Mouse (Mus musculus): ENCODE measurements around the gene Acsl6. TPM values are rescaled to one million over a fixed set of nuclear protein-coding genes. Genes with fewer than 3 reads are reported as not detected.

Acsl6 gene
- total RNA-seq, 2 experiments from 2014 or later = 22.5 to 23.1 TPM

DNA sequence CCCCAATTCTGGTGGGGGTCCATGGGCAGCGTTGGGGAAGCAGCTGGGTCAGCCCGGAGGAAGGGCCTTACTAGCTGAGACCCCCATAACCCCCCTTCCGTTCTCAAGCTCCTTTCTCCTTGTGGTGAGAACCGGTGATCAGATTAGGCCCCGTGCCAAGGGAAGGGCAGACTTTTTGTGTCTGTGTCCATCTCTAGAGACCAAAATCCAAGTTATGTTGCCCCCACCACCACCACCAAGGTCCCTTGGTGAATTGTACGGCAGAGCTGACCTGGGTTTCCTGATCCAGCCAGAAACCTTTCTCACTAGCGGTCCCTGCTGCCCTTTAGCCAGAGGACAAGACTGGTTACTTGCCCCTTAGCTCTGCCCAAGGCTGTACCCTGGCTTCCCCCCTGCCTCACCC lies 874 bp downstream of the Acsl6 start:
- ATAC-seq (replicated peaks; ENCODE audit: low FRiP score, low TSS enrichment, poor library complexity, severe bottlenecking) = no peak

DNA sequence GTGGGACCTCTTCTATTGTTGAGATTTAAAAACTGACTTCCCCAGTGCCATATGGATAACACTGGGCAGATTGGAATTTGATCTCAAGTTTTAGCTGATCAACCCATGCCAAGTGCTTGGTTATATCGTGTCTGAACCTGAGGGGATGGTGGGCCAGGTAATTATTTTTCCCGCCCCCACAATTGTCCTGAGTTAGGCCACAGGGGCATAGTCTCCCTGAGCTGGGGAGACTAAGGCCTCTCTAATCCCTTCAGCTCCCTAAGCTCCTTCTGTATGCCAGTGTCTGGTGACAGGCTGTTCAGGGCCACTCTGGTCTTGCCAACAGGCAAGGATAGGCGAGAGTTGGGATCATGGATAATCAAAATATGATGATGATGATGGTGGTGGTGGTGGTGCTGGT lies 1.7 kb downstream of the Acsl6 start:
- no peak for ATAC-seq (replicated peaks; ENCODE audit: low FRiP score, low TSS enrichment, poor library complexity, severe bottlenecking)

DNA sequence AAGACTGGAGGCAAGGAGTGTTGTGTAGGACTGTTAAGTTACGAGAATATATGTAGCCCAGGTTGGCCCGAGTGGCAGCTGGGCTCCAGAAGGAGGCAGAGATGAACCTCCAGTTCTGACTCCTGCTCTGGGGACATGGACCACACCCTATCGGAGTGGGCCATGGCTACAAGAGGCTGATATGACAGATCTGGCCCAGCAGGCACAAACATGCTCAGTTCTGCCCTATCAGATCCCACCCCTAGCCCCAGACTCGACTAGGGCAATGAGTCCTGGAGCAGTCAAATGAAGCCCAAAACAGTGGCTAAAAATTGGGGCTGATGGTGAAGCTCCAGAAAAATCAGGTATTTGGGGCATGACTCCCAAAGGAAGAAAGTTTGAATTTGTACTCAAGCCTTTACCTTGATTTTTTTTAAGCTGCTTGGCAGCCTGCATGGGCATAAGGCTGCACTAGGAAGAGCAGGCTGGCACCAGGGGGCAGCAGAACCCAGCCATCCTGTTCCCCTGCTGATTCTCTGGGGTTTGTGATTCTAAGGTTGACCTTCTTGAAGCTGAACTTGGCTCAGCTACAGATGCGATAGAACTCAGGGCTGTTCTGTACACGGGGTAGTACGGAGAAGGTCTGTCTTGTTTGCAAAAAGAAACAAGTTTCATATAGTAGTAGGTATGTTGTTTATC lies 3.7 kb downstream of the Acsl6 start:
- ATAC-seq (replicated peaks; ENCODE audit: low FRiP score, low TSS enrichment, poor library complexity, severe bottlenecking) = peak; percentile 56

DNA sequence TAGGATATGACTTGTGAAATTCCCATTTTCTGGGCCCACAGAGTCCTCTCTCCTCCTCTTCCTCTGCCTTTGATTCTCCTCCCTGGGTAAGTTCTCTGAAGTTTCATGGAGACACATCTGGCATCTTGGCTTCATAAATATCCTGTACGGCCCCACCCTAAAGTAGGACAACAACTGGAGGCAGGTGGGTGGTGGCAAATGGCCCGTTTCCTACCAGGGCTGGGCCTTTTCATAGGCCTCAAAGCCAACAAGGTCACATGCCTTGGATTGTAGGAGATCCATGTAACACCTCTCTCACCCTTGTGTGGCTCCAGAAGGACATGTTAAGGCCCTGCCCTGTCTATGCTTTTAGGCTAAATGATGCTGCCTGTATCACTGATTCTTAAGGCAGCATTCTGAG lies 7.0 kb downstream of the Acsl6 start:
- ATAC-seq (replicated peaks; ENCODE audit: low FRiP score, low TSS enrichment, poor library complexity, severe bottlenecking) = no peak

DNA sequence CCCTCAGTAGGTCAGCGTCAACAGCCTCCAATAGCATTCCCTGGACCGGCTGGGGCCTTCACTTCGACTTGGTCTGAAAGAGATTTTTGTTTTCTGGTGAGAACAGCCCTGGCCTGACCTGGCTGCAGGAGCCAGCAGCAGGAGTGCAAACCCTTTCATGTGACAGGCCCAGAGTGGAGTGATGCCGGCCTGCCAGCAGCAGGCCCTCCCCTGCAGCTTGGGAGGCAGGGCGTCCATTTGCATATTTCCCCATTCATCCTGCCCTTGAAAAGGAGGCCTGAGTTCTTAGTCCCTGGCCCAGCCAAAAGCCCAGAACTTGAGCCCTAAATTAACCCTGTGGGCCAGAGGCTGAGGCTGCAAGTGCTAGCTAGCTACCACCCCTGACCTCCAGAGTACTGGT lies 8.4 kb downstream of the Acsl6 start:
- no peak for ATAC-seq (replicated peaks; ENCODE audit: low FRiP score, low TSS enrichment, poor library complexity, severe bottlenecking)

DNA sequence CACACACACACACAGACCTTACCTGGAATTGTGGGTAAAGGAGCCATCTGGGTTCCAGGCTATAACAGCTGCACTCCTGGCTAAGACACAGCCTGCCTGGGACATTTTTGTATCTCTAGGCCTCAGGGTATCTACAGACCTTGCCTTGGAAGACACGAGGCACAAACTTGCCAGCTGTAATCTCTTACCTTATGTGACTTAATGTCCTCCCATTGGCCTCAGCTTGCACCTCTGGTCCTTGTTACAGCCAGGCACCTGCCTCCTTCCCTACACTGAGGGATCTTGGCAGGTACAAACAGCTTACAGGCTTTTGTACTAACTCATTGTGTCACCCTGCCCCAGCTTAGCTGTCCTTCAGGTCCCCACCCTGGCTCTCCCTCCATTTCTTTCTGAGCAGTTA lies 9.0 kb downstream of the Acsl6 start:
- peak; percentile 35 for ATAC-seq (replicated peaks; ENCODE audit: low FRiP score, low TSS enrichment, poor library complexity, severe bottlenecking)

DNA sequence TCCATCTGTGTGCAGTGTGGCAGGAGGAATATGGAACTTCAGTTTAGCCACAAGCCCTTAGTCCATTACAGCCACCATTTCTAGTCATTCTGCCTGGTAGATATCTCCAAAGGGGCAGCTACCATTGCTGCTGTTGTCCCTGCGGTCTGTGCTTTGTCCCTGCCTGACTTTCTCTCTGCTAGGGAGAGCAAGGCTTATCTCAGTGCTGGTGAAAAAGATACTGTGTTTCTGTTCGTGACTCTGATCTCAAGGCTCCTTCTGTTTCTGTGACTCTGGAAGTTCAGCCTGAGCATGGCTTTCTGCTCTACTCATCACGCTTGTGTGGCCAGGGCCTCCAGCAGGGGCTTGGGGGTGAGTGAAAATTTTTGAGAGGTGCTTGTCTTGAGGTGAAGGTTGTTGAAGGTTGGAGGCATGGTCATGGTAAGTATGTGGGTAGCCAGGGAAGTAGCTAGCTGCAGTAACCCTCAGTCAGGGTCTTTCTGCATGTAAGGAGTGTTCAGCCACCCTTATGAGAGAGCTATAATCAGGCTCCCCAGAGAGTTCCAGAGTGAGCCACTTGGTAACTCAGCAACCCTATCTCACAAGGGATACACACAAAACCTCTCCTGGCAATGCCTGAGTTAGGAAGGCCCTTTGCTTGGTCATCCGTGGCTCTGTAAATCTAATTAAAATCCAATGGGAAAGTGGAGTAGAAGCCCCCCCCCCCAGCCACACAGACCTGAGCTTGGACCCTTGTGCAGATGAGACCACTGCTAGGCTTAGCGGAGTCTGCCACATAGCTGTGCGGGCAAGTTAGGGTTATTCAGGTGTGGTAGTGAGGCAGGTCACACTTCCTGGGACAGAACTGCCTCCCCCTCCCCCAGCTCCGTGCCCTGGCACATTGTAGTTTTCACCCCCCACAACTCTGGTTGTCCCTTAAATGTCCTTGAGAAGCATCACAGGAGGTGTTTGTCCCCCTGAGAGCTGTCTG lies 10.1 kb downstream of the Acsl6 start:
- ATAC-seq (replicated peaks; ENCODE audit: low FRiP score, low TSS enrichment, poor library complexity, severe bottlenecking) = peak; percentile 70

DNA sequence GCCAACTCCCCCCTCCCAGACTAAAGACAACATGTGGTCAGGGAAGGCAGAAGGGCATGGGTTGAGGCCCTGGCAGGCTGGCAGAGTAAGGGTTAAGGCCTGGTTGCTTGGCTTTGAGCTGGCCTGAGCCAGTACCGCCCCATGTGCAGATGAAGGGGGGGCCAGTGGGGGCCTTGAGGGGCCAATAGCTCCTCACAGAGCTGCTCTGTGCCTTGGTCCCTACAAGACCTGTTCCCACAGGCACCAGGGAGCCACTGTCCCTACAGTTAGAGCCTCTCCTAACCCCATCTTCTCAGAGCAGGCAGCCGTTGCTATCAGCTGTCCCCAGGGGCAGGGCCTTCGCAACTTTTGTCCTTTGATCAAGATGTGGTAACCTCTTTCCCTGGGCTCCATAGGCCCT lies 11.1 kb downstream of the Acsl6 start:
- ATAC-seq (replicated peaks; ENCODE audit: low FRiP score, low TSS enrichment, poor library complexity, severe bottlenecking) = peak; percentile 75

DNA sequence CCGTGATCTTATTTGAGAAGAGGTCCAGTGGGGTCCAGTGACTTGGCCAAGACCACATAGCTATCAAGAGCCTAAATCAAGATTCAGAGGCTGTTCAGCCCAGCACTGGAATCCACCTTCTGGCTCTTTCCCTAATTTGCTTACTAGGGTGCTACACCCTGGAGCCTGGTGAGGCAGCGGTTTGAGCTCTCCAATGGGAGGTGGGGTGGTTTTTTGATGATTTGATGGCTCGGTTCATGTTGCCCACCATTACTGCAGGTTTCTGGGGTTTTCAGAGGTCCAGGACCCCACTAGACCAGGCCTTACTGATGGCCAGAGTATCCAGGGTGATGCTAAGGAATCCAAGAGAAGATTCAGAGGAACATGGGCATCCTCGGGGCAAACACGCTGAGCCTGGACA lies 11.7 kb downstream of the Acsl6 start:
- no peak for ATAC-seq (replicated peaks; ENCODE audit: low FRiP score, low TSS enrichment, poor library complexity, severe bottlenecking)

DNA sequence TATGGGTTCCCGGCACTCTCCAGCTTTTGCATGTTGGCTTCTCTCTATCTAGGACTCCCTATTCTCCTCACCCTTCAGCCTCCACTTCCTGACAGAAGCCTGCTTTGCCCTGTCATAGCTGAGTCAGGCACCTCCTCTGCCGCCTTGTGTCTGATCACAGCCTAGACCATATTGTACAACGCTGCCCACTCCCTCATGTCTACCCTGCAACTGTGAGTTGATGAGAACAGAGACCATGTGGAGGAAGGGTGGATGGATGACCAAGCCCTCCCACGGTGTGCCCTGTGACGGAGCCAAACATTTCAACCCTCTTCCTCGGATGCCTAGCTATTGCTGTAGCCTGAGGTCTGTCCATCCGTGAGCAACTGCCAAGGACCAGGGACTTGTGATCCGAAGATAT lies 13.8 kb downstream of the Acsl6 start:
- no peak for ATAC-seq (replicated peaks; ENCODE audit: low FRiP score, low TSS enrichment, poor library complexity, severe bottlenecking)

DNA sequence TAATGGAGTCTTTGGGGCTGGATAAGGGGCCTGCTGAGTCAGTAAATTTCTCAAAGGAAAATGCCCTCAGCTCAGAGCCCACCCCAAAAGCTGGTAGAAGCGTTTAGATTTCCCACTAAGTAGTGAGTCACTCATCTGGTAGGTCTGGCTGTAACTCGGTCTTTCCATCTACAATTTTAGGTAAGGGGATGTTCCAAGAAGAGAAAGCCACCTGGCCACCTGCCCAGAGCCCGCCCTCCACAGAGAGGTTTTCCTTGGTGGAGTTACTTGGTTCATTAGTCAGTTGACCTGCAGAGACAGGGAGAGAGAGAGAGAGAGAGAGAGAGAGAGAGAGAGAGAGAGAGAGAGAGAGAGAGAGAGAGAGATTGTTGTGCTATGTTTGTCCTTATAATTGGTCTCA lies 14.2 kb downstream of the Acsl6 start:
- no peak for ATAC-seq (replicated peaks; ENCODE audit: low FRiP score, low TSS enrichment, poor library complexity, severe bottlenecking)

DNA sequence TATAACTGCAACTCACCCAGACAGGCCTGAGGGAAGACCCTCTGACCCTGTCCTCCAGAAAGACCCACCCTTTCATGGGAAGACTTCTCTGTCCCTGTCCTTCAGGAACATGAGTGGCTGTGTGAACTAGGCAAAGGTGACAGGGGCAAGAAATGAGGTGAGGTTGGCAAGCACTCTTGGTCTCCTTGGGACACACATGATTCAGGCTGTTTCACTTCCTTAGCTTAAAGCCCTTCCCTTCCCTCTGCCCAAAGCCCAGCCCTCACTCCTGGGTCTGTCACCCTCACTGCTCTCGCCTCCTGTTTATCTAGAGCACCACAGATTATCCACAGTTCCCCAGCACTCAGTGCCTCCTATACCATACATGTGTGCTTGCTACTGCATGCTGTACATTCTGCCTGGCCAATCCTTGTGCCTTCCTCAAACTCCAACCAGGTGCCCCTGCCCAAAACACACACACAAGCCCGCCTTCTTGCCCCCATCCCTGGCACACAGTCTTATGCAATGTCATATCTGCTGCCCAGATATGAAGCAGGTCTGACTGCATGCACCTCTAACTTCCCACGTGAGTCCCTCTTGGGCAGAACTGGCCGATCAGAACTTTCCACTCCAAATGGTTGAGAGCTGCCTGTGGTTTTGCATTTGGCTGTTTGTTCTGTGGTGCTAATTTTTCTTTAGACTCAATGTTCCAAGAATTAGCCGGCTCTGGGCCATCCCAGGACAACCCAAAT lies 18.4 kb downstream of the Acsl6 start:
- peak; percentile 48 for ATAC-seq (replicated peaks; ENCODE audit: low FRiP score, low TSS enrichment, poor library complexity, severe bottlenecking)

DNA sequence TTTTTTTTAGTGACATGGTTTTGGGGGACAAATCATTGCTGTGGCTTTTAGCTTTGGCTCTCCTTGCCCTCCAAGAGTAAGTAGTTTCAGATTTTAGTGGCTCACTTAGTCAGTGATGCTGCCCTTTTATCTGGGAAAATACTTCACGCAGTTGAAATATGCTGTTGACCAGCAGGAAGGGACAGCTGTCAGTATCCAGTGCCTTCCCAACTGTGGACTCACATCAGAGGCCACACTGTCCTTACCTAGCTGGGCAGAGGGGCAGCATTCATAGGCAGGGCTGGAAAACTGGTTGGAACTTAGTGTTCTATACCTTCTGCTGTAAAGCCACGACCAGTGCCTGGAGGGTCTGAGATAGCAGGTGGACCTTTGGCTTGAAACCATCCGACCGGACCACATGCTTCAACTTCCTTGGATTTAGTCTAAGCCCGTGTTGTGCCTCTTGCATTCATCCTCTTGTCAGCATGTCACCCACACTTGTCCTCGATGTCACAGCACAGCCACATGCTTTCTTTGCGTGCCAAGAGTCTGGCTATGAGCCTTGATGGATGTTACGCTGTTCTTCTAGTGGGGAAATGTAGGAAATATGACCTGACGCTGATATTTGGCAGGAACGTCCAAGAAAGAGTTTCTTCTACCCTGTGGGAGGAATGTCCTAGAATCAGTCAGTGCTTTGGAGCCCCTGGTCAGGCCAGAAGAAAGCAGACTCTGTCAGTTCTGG lies 28.0 kb downstream of the Acsl6 start:
- ATAC-seq (replicated peaks; ENCODE audit: low FRiP score, low TSS enrichment, poor library complexity, severe bottlenecking) = no peak

DNA sequence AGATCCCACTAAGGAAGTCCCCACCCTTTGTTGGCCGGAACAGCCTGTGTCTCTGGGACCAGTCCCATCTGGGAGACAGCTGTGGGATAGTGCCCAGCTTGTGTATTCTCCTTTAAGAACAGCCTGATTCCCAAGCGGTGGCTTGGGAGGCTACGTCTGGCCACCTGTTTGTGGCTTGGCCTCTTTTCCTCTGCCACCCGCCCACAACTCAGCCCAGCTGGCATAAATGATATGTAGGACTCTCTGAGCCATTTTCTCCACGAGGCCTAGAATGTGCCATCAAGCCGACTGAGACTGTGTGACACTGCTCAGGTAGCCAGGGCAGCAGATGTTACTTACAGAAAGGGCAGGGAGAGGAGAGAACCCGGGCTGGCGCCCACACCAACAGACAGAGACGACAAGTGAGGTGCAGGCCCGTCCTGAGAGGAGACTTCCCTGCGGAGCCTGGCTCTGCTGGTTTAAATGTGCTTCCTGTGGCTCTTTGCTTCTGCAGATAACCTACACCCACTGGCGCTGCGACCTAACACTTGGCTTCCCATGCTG lies 32.6 kb downstream of the Acsl6 start:
- ATAC-seq (replicated peaks; ENCODE audit: low FRiP score, low TSS enrichment, poor library complexity, severe bottlenecking) = peak; percentile 77

DNA sequence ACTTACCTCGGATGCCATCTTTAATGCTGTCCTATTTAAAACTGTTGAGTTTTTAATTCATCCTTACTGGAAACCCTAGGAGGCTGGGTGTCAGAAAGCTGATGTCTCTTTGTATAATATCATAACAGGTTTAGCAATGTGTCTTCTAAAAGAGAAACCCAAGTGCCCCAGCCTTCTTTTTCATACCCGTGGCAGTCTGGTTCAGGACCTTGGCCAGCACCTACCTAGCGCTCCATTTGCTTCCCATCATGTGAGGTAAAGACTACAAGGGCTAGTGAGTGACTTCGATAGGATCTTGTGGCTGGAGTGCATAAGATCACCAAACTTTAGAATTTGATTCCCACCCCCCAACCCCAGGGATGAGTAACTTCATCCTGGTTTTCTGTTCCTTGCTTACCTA lies 40.1 kb downstream of the Acsl6 start:
- no peak for ATAC-seq (replicated peaks; ENCODE audit: low FRiP score, low TSS enrichment, poor library complexity, severe bottlenecking)

DNA sequence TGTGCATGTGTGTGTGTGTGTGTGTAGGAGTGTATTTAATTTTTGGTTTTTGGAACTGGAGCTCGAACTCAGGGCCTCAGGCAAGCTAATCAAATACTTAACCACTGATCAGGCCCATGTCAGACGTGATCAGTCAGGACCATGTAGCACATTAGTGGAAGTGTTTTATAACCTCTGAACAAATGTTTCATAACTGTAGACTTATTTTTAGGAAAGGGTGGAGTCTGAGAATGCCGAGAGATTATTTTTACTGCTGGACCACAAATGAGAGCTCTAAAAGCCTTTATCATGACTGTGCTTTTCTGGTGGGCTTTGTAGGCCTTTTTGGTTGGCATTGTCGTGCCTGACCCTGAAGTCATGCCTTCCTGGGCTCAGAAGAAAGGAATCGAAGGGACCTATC lies 48.1 kb downstream of the Acsl6 start:
- ATAC-seq (replicated peaks; ENCODE audit: low FRiP score, low TSS enrichment, poor library complexity, severe bottlenecking) = no peak

DNA sequence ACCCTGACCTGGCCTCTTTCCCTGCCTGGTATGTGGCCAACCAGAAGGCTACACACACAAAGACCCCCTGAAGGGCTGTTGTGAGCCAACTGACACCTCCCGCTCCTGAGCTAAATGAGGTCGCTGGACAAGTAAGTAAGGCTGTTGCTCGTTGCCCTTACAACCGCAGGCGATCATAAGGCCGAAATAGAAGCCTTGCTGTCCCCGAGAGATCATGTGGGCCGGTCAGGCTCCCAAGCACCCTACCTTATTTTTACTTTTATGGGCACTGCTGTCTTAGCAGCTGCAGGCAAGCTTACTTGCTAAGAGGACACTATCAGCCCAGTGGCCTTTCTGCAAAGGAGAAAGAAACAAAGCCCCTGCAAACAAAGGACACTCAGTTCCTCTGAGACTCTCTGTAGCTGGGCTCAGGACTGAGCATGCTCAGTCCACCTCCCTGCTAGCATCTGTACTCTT lies 49.6 kb downstream of the Acsl6 start:
- no peak for ATAC-seq (replicated peaks; ENCODE audit: low FRiP score, low TSS enrichment, poor library complexity, severe bottlenecking)

DNA sequence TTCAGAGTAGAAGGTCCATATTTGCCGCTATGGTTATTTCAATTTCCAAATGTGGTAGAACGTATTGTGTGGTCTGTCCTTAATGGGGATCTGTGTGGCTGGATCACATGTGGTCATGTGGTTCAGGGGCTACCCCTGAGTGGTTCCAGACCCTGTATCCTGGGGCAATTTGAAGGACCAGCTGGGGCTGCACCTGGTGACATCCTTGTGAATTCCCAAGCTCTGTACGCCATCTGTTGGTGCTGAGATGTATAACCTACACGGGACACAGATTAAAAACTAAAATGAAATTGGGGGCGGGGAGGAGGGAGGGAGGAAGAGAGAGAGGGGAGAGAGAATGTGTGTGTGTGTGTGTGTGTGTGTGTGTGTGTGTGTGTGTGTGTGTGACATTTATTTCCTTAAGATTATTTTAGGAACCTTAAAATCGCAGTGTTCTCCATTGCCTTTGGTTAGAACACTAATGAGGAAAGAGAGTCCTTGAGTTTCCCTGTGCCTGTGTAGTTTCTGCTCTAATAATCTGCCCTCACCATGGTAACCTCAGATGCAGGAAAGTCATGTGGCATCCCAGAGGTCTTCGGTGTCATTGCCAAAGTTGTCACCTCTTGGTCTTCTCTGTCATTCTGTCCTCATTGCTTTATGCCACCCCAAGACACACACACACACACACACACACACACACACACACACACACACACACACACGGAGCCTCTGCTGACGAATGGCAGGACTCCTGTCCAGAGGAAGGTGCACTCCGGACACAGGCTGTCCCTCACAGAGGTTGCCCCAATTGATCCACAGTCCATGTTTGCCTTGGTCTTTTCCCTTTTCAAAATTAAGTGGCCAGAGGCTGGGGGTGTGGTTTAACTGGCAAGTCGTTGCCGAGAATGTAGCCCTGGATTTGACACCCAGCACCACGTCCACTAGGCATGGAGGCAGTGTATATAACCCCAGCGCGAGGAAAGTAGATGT lies 51.3 kb downstream of the Acsl6 start:
- ATAC-seq (replicated peaks; ENCODE audit: low FRiP score, low TSS enrichment, poor library complexity, severe bottlenecking) = peak; percentile 62

Data from megakaryocyte-erythroid progenitor cell, adult 5-6 weeks (primary cell).